Mouse (Mus musculus) embryo, embryonic 11 days (tissue): ENCODE results near the gene Phkb.
A peak's percentile ranks its signal among the peaks of the same experiment; 100 is the strongest.
"Not testable (repeated sequence)": the region's sequence is repeated elsewhere in the genome, so short reads cannot be mapped to it uniquely, and the experiment has no call there.

Source experiments
- DNase-seq: peaks from one replicate; pipeline ENCODE4 v3.0.0-alpha.2; 2015

The Phkb gene

DNA sequence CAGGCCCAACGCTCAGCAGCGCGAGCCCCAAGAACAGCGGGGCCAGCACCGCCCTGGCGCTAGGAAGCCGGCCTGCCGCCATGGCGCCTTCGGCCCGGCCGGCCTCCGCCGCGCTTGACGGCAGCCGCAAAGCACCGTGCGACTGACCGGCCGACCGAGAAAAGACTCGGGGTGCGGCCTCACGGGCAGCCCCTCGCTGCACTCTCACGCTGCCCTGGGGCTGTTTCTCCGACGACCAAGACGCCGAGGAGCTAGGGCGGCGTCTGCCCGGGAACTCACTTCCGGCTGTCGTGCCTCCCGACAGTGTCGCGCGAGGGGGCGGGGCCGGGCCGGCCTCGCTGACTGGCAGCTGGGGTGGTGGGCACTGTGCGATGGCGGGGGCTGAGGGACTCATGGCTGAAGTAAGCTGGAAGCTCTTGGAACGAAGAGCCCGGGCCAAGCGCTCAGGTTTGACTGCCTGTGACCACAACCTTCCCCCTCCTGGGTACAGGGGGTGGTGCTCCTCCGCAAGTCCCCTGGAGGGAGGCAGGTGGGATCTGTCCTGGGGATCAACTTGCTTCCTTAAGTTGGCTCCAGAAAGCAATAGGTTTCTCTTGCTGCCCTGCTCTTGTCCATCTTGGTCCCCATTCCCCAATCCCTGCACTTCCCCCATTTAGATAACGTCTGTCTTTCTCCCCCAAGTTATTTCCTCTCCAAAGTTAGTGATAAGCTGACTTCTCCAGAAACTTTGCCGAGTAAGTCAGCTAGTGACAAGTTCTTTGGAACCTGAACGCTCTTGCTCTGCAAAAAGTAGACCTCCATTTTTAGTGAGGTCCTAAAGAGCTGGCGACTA is at the start of gene Phkb, which contains the start of gene Itfg1:
Phkb (plus strand) TSS at position 303 of the 832 bp plus-strand sequence.
Itfg1 (minus strand) TSS at position 265 of the 832 bp plus-strand sequence.
- DNase-seq: peak; percentile 95

DNA sequence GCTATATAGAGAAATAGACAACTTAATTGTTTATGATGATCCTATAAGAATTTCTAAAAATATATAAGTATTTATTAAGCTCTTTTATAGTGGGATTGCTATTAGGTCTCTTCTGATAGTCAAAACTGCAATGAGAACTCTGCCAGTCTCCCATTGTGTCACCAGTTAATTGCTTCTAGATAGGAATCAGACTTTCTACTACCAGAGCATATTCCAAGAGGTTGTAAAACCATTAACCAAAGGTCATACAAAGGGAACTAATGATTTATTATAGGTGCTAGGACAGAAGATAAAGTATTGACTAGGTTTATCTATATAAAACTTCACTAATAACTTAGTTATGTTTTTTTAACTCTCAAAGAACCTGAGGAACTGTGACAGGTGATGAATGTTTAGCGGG is 44.4 kb upstream of the Phkb start:
- DNase-seq: not testable (repeated sequence)

DNA sequence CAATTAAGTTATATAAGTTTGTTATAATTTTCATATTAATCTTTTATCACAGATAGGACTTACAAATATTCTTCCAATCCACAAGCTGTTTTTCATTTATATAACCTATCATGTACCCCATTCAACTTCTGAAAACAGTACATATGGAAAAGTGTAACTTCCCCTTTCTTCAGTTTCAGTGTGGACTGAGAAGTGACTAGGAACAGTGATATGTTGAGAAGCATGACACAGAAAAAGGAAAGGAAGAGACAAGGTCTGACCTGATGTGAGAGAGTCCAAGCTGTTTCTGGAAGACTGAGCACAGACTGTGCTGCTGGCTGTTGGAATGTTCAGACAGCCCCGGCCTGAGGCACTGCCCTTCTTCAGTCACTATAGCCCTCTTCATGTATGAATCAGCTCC is 40.6 kb upstream of the Phkb start:
- DNase-seq: no peak

DNA sequence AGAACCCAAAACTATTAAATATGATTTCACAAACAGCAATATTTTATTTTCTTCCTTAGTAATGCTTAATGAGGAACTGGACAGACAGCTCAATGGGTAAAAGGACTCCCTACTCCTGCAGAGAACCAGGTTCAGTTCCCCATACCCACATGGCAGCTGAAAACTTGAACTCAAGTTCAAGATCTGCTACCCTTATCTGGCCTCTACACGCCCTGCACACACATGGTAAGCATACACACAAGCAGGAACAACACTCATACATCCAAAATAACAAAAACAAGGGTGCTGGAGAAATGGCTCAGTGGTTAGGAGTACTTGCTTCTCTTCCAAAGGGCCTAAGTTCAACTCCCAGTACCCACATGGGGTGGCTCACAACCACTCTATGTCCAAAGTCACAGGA is 39.4 kb upstream of the Phkb start:
- DNase-seq: no peak

DNA sequence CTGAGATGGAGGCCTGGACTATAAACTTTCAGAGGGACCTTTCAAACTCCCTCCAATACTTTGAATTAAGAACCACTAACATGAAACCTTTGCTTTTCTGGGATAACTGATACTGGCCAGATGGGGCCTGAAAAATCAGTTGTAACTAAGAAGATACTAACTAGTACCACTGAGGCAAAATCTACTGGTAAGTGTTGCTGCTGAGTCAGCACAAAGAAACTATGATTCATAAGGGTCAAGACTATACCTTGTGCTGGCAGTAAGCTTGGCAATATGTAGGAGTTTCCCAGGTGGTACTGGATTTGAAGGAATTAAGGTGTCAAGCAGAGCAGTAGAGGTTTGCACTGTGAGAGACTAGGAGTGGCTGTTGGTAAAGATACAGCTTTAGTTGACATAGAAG is 27.1 kb upstream of the Phkb start:
- DNase-seq: no peak

DNA sequence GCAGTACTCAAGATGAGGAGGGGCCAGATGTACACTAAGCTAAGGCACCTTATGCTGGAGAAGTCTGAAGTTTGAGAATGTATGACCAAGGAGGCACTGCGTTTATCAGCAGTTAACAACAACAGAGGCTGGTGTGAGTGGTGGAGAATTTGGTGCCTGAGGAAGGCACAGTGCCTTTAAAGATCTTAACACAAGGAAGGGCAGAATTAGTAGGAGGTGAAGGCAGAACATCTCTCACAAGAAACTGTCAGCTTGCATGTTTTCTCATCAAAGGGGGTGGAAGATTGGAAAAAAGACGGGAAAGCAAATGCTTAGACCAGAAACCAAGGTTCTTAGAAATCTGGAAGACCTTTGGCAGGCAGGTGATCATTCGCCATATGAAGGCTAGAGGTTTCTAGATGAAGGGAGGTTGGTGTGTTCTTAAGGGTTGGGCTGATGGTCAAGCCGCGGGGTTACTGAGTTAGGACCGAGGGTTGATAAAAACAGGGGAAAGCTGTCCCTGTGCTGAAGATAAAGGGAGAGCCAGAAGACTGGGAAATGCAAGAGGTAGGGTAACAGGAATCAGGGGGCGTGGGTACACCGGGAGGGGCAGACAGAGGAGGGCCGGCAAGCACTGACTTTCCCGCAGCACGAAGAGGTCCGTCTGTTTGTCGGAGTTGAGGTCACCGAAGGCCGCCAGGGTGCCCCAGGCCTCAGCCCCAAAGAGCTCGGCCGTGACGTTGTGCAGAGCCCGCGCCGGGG is 673 bp upstream of the Phkb start:
- DNase-seq: no peak

DNA sequence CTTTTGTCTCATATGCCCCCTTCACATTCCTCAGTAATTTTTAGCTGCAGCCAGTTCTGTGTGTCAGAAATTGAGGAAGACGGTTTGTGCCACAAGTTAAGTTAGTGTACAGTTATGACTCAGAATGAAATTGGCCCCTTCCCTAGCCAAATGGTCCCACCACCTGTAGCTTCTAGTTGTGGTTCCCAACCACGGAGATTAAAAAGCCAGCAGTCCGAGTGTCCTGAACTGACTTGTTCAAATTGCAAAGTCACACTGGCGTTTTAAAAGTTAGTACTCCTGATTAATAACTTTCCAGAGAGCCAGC is 683 bp downstream of the Phkb start:
- DNase-seq: no peak

DNA sequence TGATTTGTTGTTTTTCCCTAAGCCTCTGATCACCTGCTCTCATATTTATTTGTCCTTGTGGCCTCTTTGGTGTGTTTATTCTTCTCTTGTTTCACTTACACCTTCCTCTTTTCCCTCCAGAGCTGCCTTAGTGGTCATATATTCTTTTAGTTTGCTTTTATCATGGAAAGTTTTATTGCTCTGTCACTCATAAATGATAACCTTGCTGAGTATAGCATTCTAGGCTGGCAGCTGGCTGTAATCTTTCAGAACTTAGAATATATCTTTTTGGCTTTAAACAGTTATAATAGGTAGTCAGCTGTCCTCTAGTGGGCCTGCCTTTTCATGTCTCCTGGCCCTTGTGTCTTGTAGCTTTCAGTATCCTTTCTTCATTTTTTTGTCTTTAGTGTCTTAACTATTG is 5.1 kb downstream of the Phkb start:
- DNase-seq: no peak

DNA sequence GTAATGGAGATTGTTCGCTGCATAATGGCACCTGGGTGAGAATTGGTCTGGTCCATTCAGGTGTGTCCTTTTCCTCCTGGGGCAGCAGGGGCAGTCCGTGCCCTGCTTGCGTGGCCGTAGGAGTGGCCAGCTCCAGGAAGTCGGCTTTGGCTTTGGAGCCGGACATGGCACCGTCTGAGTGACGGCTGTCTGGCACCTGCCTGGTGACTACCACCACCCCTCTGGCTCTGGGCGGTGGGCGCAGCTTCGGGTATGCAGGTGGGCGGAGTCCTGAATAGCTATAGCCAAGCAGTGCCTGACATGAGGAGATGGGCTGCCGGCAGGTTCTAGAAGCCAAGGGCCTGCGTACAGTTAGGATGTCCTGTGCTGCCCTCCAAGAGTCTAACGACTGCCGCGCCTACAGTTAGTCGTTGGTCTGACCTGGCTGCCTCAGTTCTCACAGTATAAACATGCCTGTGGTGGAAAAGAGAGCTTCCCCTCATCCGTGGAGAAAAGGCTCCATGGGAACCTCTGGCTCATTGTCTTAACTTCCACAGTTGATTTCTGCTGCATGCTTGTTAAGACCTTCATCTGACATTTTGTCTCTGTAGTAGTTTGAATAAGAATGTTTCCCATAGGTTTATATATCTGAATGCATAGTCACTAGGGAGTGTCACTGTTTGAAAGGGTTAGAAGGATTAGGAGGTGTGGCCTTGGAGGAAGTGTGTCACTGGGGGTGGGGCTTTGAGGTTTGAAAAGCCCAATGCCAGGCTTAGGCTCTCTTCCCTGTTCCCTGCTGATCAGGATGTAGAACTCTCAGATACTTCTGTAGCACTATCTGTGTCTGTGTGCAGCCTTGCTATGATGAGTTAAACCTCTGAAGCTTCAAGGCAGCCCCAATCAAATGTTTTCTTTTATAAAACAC is 13.7 kb downstream of the Phkb start:
- DNase-seq: no peak

DNA sequence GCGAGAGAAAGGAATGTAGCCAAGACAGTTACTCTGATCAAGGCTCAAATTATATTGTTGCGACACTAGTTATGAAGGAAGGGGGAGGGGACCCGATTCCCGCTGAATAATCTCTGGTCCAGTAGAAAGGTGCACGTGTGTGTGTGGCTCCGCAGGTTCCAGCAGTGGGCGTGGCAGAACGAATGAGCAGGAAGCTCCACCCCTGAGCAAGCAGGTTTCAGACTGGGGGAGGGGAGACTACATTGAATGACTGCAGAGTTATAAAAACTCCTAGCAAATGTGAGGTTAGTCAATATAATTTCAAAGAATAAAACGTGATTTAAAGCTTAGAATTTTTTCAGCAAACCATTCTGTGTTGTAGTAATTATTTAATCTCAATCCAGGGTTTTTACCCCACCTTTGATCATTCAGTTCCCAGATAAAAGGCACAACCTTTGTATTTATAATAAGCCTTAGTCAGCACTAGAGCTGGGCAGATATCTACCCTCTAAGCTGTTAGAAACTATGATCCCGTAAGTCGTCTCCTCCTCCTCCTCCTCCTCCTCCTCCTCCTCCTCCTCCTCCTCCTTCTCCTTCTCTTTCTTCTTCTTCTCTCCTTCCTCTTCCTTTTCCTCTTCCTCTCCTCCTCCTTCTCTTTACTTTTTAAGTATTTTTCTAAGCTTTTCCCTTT is 16.6 kb downstream of the Phkb start:
- DNase-seq: not testable (repeated sequence)

DNA sequence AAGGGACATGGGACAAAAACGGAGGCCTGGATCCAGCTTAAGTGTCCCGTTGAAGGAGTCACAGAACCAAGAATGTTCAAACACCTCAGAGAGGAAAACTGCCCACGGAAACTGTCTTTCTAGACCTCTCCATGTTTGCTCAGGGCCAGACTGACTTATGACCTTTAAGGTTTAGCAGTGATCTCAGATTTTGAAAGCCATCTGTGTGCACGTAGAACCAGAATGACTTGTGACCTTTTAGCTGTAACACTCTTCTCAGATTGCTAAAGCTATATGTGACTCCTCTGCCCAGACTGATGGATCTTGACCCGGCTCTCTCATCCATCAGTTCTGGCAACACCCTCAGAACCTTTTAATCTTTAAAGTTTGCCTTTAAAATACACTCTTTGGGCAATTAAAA is 19.9 kb downstream of the Phkb start:
- no peak for DNase-seq

DNA sequence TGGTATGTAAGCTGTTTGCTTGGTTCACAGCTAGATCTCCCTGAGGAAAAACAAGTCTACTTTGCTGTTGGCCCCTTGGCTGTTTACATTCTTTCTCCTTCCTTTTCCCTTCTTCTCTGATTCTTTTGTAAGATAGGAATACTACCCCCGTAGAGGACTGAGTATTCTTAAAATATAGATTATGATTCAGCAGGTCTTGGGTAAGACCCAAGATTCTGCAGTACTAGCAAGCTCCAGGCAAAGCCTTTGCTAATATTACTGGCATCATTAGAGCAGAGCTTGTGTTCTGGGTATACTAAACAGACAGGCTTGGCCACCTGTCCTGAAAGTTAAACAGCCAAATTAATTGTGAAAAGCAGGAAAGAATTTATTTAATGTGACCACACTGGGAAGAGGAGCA is 21.6 kb downstream of the Phkb start:
- DNase-seq: no peak

DNA sequence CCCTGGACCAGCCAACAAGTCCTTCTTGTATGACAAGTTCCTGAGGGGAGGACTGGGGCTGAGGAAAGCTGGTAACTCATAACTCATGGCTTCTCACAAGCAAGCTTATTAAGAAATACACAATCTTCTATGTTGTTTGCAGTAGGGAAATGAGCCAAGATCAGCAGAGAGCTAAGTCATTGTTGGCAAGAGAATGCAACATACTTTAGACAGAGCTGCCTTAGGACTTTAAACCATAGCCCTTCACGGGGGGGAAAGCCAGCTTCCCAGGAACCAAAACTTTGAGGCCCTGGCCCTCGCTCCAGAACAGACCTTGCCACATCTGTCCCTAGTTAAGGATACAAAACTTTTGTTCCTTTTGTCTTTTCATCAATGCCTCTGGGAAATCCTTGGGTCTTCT is 30.9 kb downstream of the Phkb start:
- DNase-seq: no peak

DNA sequence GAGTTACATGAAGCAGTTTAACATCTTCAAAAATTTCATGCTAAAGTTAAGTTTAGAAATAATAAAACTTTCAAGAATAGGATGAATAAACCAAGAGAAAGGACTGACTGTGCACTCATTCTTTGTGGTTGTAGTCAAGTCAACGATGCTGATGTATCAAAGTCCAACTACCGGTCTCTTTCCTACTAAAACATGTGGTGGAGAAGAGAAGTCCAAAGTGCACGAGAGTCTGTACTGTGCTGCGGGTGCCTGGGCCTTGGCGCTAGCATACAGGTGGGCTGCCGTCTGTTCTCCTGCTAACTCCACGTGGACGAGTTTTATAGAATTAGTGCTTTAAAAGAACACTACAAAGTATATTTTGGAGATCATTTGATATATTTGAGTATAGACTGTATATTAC is 37.2 kb downstream of the Phkb start:
- DNase-seq: no peak

DNA sequence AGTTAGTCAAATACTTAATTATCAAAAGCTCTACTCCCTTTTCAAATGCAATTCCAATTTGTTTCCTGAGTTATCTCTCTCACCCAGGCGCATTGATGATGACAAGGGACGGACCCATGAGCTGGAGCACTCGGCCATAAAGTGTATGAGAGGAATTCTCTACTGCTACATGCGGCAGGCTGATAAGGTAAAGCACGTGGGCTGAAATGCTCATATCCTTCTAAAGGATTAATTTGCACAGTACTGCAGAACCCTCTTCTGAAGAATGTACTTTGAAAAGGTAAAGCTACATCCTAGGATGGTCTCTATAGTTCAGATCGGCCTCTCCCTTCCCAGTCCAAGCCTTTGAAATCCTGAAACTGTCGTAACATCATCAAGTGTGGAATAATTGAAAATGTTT is 38.9 kb downstream of the Phkb start:
- DNase-seq: no peak

DNA sequence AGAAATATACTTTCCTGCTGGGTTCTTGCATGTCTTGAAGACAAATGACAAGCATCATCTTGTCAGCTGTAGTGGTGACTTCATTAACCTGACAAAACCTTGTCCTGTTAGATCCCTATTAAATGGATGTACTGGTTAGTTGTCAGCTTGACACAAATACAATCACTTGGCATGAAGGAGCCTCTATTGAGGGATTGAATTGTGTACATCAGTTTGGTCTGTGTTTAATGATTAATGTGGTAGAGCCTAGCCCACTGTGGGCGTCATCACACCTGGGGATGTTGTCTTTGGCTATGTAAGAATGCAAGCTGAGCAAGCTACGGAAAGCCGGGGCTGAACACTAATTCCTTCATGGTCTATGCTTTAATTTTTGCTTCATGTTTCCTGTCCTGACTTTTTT is 44.1 kb downstream of the Phkb start:
- no peak for DNase-seq

DNA sequence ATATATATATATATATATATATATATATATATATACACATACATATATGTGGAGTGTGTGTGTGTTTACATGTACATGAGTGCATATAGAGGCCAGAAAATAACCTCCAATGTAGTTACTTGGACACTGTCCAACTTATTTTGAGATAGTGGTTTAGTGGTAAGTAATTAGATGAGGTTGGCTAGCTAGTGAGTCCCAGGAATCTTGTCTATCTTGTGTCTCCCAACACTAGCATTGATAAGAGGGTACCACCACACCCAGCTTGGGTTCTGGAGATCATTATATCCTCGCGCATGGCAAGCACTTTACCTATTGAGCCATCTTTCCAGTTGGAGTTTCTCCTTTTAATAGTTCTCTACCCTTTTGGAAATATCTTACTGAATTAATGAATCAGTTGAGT is 56.9 kb downstream of the Phkb start:
- no peak for DNase-seq

DNA sequence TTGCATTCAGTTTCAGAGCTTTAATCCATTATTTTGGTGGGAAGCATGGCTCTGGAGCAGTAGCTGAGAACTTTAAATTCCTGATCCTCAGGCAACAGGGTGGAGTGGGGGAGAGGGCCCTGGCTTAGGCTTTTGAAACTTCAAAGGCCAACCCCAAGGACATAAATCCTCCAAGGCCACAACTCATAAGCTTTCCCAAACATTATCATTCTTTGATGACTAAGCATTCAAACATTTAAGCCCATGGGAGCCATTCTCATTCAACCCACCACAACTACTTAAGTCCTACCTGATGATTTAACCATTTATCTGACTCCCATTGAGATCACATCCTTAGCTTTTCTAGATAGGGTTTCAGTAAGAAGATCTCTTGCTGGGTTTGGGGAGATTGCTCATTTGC is 84.2 kb downstream of the Phkb start:
- no peak for DNase-seq

DNA sequence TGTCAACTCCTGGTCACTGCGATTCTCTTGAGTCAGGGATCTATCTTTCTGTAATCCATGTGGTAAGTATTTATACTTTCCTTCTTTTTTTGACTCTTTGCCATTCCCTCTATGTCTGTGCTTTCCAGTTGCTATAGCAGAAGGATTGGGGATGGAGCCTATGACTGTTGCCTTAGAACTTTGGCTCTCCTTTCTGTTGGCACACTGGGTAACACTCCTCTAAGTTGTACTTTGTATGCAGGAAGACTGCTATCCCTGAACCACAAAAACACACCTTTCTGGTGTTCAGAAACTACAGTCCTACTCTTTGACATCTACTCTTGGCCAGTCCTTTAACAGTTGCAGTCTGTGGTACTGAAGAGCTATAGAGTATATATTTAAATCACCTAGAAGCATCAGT is 84.8 kb downstream of the Phkb start:
- DNase-seq: no peak

DNA sequence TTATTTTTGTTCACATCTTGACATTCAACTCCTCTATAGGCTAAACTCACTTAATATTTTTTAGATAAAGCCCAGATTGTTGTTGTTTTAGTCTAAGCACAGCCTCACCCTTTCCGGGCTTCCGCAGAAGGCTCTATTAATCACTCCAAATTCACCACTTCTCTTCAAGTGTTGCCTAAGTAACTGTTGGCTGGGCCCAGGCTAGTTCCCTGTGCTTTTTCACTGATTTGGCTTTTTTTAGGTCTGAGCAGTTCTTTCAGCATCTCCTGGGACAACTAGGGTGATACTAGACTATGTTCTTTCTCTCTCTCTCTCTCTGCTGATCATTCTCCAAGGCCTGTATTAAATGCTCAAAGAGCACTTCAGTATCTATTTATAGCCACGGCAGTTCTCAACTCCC is 85.3 kb downstream of the Phkb start:
- DNase-seq: no peak

DNA sequence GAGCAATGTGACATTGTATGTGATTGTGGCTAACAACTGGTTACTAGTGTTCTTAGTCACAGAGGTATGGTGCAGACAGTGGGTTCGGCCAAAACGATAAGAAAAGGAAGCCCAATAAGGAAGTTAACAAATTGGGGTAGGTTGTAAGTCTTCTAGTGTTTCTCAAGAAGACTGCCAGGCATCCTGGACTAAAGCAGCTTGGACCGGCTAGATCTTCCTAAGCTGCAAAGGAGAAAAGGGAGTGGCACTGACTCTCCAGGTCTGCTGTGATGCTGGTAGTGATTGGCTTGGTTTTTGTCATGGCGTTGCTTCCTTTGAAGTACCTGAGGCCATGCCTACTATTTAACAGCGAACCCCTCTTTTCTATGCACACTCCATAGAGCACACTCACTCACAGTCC is 95.4 kb downstream of the Phkb start:
- no peak for DNase-seq

DNA sequence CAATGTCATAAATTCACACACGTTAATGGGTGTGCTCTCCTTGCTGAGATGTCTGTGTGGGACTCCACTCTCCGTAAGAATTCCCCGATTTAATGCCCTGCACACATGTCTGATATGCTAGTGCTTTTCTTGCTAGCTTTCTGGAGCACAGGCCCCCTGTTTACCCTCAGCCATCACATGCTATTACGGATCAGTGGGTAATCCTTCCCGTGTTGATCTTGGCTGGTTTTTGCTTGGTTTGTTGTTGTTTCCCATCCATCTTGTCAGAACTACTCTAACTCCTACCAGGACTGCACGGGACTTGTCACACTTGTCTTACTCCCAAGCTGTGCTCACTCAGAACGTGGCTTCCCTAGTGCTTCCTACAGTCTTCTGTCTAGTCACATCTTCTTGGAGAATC is 96.6 kb downstream of the Phkb start:
- no peak for DNase-seq

DNA sequence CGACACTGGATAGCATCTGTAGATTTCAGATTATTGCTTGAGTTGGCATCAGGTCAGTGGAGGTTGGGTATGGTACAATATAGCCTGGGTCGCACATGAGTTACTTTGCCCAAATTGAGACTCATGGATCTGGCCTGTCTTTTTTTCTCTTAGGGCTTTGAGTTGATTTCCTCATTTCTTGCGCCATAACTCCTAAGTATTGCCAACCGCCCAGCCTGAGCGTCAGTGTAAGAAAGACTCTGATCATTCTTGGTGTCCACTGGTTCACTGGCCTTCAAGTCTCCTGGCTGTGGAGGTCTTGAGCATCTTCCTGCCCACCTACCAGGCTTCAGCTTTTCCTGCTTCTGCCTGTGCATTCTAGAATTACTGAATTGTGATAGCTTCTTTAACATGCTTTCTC is 104.1 kb downstream of the Phkb start:
- no peak for DNase-seq
